Mouse (Mus musculus) right cerebral cortex, adult 2 months (tissue): ENCODE measurements around the gene Gm20388.
"Not testable (repeated sequence)": the region's sequence is repeated elsewhere in the genome, so short reads cannot be mapped to it uniquely, and the experiment has no call there.

Source experiments
- DNase-seq, 2 experiments: peaks; one replicate each; pipeline ENCODE4 v3.0.0; 2021 to 2022; ENCODE audit warnings: low spot score in 2 of 2

Gm20388 gene

DNA sequence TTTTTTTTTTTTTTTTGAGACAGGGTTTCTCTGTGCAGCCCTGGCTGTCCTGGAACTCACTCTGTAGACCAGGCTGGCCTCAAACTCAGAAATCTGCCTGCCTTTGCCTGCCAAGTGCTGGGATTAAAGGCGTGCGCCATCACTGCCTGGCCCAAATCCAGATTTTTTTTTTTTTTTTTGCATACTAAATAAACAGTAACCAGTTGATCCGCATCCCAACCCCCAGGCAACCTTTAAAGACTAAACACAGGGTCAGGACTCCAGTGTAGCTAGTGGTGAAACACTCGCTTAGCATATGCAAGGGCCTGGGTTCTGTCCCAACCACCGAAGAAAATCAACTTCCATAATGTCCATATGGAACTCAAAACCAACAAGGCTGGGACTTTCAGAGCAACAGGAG, 4049.9 kb downstream of the Gm20388 start:
- DNase-seq = not testable (repeated sequence)

DNA sequence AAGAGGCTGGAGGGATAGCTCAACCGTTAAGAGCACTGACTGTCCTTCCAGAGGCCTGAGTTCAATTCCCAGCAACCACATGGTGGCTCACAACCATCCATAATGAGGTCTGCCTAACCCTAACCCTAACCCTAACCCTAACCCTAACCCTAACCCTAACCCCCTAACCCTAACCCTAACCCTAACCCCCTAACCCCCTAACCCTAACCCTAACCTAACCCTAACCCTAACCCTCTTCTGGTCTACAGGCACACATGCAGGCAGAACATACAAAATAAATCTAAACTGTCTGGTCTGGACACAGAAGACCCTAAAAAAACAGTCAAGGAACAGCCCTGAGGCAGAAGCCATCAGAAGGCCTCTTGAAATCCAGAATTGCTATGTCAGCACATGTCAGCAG, 4050.7 kb downstream of the Gm20388 start:
- DNase-seq = no peak

DNA sequence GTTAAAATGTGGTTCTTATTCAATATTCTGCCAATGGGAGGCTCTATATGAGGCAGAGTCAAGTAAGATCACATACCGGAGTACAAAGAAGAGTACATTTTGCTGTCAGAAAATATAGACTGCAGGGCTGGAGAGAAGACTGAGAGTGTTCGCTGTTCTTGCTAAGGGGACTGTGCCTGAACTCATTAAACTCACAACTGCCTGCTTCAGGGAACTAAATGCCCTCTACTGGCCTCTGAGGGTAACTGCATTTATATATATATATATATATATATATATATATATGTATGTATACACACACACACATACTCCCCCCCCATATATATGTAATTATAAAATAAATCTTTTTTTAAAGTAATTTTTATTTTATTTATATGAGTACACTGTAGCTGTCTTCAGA, 4056.3 kb downstream of the Gm20388 start:
- DNase-seq = no peak

DNA sequence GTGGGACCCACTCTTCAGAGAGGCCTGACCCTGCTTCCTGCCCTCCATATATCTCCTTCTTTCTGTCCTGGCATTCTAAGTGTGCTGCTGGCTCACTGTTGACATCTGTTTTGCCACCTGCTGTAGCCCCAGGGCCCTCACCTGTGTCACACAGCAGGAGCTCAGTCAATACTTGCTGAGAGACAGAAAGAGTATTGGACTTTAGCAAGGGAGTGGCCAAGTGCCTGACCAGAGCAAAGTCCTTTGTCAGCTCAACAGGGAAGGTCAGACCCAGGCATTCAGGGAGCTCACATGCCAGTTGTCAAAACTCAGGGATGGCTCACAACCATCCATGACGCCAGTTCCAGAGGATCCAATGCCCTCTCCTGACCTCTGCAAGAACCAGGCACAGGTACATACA, 4062.9 kb downstream of the Gm20388 start:
- no peak for DNase-seq

DNA sequence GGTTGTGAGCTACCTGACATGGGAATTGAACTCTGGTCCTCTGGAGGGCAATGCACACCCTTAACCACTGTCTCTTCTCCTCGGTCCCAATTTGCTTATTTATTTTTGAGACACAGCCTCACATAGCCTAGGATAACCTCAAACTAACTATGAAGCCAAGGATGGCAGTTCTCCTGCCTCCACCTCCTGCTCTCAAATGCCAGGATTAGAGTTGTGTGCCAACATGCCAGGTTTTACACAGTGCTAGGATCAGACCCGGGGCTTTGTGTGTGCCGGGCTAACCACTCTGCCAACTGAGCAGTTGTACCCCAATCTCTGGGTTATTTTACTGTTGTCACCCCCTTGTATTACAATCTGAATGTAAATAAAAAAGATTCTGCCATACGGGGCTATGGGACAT, 4066.9 kb downstream of the Gm20388 start:
- no peak for DNase-seq

DNA sequence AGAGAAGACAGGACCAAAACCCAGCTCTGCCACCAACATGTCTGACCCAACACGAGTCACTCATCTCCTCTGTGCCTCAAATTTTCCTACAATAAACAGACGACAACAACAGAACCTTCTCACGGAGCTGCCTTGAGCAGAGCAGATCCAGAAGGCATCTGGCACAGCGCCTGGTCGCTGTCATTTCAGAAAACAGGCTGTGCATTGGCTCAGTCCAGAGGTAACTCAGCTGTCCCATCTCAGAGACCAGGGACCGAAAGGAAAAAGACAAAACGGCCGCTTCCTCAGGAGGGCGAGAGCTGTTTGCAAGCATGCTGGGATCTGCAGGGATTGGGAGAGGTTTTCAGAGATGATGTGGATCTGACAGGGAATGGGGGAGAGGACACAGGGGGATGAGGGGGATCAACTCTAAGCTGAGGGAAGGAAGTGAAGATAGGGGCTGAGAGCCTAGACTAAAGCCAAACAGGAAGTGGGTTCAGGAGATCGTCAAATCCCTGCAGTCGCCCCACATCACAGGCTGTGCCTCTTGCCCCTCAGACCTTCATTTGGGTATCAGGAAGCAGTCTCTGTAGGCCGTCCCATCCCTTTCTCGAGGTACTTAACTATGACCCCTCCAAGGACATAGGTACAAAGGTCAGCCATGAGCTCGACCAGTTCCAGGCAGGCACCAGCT, 4067.7 kb downstream of the Gm20388 start:
- no peak for DNase-seq

DNA sequence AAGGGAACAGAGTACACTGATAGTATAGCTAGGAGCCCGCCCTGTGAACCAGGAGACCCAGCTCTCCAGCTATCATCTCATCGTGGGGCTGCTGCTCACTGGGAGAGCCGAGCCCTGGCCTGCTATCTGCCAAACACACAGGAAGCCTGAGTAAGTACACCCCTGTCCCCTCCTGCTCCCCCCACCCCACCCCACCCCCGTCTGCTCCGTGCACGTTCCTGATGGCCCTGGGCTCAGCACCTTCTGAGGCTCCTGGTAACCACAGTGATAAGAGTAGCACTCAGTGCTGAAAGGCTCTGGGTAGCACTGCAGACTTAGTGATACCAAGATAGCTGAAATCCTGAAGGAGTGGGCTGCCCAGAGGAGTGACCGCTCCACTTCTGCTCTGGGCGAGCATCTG, 4068.3 kb downstream of the Gm20388 start:
- DNase-seq = no peak

DNA sequence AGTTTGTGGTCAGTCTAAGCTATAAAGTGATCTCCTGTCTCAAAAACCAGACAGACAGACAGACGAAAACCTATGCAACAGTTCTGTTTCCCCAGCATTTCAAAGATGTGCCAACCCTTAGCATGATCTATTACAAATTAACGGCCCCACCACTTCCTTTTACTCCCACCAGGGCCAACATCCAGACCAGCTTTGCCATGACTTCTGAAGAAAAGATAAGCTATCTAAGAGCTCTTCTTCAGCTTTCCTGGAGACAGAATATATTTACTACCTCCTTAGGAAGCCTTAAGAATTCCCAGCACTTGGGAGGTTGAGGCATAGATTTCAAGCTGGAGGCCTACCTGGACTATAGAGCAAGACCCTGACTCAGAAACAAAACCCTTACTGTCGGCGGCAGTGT, 4069.6 kb downstream of the Gm20388 start:
- DNase-seq = no peak

DNA sequence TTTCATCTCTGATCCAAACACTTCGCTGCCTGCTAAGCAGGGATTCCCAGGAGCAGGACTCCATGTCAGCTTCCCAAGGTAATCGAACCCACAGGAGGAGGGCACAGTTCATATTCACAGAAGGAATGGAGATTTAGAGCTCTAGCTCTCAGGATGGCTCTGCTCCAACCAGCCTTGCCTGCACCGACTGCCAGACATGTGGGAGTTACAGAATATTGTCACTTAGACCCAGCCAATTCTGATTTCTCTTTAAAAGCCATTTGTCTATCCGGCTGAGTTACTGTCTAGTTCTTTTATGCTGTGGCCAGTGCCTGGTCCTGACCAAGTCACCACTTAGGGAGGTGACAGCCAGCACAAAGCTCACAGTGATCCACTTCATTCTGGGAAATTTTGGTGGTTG, 4071.0 kb downstream of the Gm20388 start:
- peak; percentile 50 to 61 for DNase-seq

DNA sequence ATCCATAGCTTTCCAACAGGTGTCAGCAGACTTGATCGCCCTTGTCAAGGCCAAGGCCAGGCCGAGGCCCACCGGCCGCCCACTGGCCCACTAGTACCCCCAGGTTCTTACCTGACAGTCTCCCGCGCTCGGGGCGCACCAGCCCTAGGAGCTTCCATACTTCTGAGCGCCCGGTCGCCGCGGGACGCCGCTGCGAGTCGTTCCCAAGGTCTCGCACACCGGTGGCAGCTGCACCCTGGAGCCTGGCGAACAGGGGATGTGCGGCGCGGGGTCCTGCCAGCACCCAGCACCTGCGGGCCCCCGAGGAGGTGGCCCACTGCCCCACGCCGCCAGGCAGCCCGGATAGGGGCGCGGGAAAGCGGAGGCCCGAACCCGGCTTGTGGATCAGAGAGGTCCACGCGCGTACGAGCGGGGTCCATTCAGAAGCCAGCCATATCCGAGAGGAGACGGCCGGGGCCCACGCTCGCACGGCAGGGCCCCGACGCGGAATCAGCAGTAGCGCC, 4071.7 kb downstream of the Gm20388 start:
- DNase-seq = peak in 1 of 2 experiments; percentile 35

DNA sequence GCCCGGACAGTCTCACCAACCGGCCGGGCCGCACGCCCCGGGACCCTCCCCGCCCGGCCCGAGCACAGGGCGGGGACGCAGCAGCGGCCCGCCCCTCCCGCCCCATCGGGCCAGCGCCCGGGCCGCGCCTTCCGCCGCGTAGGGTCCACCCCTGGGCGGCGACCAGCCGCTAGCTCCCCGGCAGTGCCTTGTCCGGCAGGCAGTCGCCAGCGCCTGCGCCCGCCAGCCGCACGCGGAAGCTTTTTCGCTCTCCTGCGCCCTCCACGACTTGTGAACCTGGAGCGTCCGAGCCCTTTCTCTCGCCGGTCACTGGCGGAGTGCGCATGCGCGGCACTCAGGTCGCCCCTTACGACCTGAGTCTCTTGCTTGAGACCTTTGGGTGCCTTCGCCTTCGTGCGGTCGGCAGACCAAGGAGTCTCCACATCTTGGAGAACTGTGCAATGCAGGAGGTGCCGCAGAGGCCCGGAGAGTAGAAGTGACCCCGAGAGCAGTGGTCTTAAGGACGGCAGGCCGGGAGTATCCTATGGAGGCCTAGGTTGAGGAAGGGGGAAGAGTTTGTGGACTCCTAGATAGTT, 4072.3 kb downstream of the Gm20388 start, which contains the start of gene Abcb10:
Abcb10 (minus strand) TSS at position 297 of the 575 bp plus-strand sequence.
- DNase-seq = peak; percentile 68 to 78

DNA sequence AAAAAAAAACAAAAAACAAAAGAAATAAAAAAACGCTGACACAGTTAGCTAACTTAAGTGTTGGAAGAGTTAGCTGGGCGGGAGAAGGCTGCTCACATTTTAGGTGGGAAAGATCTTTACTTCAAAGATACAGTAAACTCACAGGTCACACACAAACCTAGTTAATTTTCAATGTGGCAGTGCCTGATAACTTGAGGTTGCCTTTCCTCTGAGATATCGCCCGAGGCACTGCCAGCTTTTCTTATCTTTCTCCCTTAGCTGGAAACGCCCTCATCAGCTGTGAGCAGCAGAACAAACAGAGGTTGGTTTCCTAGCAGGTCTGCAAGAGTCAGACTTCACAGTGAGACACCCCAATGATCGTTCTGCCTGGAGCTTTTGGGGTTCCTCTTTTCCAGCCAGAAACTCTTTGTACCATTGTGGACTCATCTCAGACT, 4078.0 kb downstream of the Gm20388 start:
- DNase-seq = no peak

DNA sequence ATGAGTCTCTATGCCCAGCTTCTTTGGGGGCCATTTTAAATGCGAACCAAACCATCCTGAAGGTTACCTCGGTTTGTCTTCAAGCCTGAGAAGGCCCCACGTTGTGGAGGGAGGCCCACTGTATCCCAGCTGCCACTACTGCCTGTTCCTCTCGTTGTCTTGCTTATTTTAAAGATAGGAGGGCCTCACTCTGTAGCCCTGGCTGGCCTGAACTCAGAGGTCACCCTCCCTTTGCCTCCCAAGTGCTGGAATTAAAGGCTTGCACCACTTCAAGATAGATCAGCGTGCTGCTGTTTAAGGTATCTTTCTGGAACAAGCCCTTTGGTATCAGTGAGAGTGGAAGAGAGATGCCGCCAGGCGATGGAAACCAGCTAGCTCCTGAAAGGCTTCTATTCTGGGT, 4078.5 kb downstream of the Gm20388 start:
- DNase-seq = no peak

DNA sequence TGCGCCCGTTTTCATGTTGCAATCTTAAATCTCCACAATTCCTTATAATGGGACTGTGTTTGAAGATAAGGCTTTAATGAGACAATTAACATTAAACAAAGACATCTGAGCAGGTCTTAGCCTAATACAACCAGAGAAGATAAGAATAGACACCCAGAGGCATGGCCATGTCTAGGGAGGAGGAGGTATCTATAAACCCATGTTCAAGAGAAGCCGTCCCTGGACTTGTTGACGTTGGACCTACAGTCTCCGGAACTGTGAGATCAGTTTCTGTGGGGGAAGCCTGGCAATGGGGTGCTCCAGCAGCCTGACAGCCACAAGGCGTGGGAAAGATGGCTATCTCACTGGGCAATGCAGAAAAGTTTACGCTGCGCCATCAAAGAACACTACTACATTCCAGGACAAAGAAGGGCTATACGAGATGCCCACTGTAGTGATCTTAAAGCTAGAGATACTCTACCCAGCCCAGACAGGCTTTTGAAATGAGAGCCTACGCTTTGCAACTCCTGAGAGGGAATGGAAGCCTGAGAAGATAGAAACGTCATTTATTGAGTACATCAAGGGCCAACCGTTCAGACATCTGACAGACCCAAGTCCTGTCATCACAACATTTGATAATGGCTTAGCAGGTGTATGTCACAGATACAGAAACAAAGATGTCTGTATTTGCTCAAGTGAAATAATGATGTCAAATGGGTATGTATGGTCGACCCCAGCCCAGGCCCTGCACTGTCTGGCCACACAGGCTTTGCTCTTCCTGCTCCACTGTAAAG, 4079.8 kb downstream of the Gm20388 start:
- no peak for DNase-seq

DNA sequence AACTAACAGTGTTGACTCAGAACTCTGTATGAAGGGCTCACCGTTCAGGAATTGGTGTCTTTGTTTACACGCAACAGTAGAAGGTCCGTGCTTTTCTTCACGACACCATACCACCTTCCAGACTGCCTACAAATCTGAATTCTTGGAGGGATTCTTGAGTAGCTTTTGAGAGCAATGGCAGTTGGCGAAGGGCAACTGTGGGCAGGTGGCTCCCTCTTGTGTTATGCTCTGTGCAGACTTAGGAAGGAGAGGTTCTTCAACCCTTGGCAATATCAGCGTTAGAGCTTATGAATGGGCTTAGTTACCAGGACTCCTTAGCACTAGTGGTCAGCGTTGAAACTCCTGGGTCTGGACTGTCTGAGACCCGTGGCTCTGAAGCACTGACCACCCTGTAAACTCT, 4081.9 kb downstream of the Gm20388 start:
- no peak for DNase-seq

DNA sequence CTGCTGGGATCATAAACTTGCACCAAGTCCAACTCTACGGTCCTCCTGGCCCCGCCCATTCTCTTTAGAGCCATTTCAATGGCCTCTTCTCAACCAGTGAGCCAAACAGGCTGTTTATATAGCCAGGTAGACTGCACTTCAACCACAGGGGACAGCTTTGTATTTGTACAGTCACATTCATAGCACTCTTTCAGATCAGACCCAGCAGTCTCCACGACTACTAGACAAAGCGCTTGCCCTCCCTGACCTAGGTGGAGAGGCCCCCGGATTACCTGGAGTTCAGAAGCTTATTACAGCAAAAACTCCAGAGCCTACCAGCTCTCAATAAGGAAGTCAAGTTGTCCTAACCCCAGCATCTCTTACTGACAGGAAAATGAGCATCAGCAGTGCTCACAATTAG, 4083.0 kb downstream of the Gm20388 start:
- DNase-seq = no peak

DNA sequence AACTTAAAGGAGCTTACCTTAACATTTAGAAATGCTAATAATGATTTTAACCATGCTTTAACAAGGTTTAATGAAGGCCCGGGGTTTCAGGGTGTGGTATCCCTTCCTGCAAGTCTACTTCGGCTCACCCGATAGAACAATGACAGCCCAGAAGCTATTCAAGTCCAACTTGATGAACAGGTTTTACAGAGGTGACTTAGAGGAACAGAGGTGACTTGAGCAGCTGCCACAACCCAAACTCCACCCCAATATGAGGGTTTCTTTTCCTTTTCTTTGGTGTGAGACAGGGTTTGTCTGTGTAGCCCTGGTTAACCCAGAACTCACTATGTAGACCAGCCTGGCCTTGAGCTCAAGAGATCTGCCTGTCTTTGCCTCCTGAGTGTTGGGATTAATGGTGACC, 4083.4 kb downstream of the Gm20388 start:
- no peak for DNase-seq

DNA sequence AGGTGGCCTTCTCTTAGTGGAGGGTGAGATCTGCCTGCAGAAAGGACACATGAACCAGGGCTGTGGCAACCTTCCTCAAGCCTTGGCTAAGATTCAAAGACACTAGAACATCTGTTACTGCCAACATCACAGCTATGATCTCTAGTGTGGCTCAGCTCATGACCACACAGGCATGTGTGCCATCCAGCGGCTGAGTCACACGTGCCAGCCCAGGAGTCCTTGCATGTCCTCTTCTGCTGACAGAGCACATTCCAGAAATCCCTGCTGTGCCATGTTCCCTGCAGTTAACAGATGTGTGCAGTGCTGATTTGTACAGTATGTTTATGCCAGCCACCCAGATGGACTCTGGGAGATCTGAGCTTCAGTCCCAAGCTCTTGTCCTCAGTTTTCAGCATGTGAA, 4088.9 kb downstream of the Gm20388 start:
- no peak for DNase-seq

DNA sequence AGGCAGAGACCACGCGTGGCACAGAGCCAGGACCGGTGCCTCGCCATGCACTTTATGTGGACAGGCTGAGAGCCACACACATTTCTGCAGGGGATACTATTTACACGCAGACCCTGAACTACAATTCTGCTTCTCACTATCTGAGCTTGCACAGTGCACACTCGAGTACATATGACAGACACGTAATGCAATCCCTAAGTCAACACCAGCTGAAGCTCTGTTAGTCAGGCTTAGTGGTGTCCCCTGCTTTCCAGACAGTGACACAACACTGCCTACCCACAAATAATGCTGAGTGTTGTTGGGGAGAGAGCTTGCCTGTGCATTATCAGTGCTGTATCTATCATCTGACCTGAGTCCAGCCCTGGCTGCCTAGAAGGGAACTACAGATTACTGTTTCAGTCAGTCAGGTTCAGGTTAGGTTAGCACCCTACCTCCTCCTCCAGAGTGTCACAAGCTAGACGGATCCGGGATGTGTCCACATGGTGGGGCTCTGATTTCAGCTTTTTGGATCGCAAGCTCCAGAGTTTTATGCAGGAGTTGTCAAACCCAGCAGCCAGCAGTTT, 4092.0 kb downstream of the Gm20388 start:
- no peak for DNase-seq

DNA sequence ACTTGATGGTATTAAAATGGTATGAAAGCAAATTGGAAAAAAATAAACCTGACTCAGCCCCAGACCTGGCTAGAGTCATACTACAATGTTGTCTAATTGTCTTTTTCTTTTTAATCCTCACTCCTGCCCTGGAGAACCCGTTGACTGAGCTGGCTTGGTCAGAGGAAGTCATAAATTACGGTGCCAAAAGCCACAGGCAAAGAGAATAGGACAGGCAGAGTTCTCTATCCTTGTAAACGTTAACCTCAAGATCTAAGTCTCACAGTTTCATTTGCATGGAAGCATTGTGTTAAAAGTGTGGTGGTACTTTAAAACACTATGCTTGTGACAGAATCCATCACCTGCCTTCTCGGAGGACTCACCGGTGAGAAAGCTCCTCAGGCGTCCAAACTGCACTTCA, 4097.2 kb downstream of the Gm20388 start:
- DNase-seq = no peak

DNA sequence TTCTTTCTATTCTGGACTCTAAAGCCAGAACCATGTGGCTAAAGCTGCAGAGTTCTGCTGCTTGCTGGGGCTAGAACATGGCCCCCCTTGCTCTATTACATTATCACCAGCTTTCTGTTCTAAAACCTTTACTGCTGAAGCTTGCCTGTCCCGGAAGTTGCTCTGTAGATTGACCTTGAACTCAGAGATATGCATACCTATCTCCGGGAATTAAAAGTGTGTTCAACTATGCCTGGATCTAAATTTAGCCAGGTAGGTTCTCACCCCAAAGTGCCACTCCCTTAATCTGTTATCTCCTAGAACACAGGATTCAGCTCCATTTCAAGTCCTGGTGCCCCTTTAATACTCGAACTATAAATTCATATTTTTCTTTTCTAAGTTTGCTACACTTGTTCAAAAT, 4100.9 kb downstream of the Gm20388 start:
- no peak for DNase-seq

DNA sequence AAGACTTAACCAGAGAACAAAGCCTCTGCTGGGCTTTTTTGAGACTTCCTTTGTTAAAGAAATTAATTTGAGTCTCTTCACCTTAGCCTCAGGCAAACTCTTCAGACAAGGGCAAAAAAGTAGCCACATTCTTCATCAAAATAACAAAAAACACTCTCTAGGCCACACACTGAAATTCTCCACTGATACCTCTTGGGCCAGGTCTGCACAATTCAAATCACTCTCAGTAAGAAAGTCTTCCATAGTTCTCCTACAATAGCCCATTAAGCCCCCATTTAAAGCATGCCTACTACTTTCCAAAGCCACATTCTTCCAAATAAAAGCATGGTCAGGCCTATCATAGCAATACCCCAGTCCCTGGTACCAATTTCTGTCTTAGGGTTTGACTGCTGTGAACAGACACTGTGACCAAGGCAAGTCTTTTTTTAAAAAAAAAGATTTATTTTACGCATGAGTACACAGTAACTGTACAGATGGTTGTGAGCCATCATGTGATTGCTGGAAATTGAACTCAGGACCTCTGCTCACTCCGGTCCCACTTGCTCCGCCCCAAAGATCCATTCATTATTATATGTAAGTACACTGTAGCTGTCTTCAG, 4101.4 kb downstream of the Gm20388 start:
- DNase-seq = no peak
